Comparison of ENCODE assay signal across 8 mouse cellular contexts in the genomic region with DNA sequence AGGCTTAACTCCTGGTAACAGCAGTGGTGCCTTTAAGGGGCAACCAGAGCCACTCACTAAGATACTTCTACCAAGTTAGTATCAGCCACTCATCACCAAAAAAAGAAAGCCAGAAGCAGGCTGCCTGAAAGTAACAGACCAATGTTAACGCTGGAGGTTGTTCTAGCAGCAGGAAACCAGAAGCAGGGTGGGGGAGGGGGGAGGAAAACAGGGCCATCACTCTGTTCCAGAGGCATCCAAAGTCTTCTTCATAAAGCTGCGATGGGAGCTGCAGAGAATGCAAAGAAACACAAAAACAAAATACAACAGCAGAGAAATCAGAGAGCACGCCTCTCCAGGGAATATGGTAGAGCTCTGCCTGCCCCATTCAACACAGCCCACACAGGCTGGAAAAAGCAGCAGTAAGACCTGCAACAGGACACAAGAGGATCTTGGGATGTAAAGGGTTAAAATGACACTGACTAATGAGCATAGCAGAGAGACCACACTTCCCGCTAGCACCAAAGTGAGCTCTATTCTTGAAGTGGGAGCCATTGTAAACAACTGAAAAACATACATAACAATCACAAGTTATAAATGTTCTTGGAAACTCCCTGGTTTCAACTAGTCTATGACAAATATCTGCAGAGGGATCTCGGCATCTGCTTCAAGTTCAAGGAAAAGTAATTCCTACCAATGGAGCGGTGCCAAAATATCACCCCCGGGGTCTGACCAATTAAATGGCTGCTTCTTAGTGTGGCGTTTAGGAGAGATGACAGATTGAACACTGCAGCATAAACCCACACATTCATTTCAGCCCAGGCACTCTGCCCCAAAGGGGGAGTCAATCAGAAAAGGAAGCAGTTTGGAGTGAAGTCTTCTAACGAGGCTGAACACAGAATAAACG. TPM values are rescaled to one million over a fixed set of nuclear protein-coding genes. Genes with fewer than 3 reads are reported as not detected.
DNase-seq lines count a peak whose midpoint lies in the region; ATAC-seq and TF ChIP-seq lines count a peak whose summit lies in the region.

No protein-coding gene starts in this region.

- H3K27me3 ChIP-seq in kidney, postnatal 0 days (ENCODE audit: insufficient read depth, low read length), result no peaks in the 10 kb centered on the region
- H3K27me3 ChIP-seq in hindbrain, embryonic 16.5 days (replicated peaks; ENCODE audit: control insufficient read depth, insufficient read depth, low read length), result no peaks in the 10 kb centered on the region

- H3K4me1 ChIP-seq in kidney, postnatal 0 days (replicated peaks; ENCODE audit: insufficient read depth, low read length), result peaks cover 14% of the 10 kb centered on the region
- peaks cover 12% of the 10 kb centered on the region for H3K4me1 ChIP-seq in hindbrain, embryonic 16.5 days (ENCODE audit: control insufficient read depth, insufficient read depth, low read depth, low read length)

- H3K4me3 ChIP-seq in kidney, postnatal 0 days (replicated peaks; ENCODE audit: low read depth, low read length), result no peak overlapping the region
- 0 out of 2 replicates have a peak overlapping the region, but pooled peaks have one; percentile 11 for H3K4me3 ChIP-seq in hindbrain, embryonic 16.5 days (ENCODE audit: low read length)

- peak overlapping the region; percentile 19; the same call in 1 of the 2 replicates for H3K27ac ChIP-seq in kidney, postnatal 0 days
- no peak overlapping the region for H3K27ac ChIP-seq in hindbrain, embryonic 16.5 days (ENCODE audit: low read depth, low read length)

- ATAC-seq in kidney, postnatal 0 days (replicated peaks; ENCODE audit: low FRiP score, low read depth), result no peak
- ATAC-seq in hindbrain, embryonic 16.5 days, result peak; percentile 71; the same call in 1 of the 2 replicates

- no peaks in the 10 kb centered on the region for H3K9me3 ChIP-seq in kidney, postnatal 0 days (replicated peaks; ENCODE audit: low read length)
- no peaks in the 10 kb centered on the region for H3K9me3 ChIP-seq in hindbrain, embryonic 16.5 days (ENCODE audit: control insufficient read depth, low read length)

- DNase-seq in kidney, postnatal 0 days (ENCODE audit: low spot score), result peak; percentile 65
- DNase-seq in kidney, adult 9 months, result no peak
- DNase-seq in 3T3-L1 (ENCODE audit: low read depth, low spot score), result peak; percentile 60
- peak; percentile 50 for DNase-seq in embryo, embryonic 10.5 days (ENCODE audit: low spot score)
- no peak for DNase-seq in ovary, postnatal 36 days (ENCODE audit: low spot score)
- no peak for DNase-seq in cerebellum, adult 11 months
- no peak for DNase-seq in urinary bladder, adult 18-20 months (ENCODE audit: low spot score in 2 of 2)

- H3K9ac ChIP-seq in kidney, postnatal 0 days (ENCODE audit: low read depth, low read length), result no peak overlapping the region; the same call in 1 of the 2 replicates
- no peak overlapping the region for H3K9ac ChIP-seq in hindbrain, embryonic 16.5 days (ENCODE audit: low read depth, low read length)

- TF ChIP-seq CTCF in kidney, postnatal 0 days (IDR thresholded peaks at IDR 0.05; ENCODE audit: low read depth), result no peak

- WGBS in kidney, postnatal 0 days, result 16% methylated on average over 10 of the region's 10 CpGs
- 9% methylated on average over 10 of the region's 10 CpGs for WGBS in hindbrain, embryonic 16.5 days

- H3K36me3 ChIP-seq in kidney, postnatal 0 days (ENCODE audit: insufficient read depth, low read length), result no peaks in the 10 kb centered on the region
- no peaks in the 10 kb centered on the region for H3K36me3 ChIP-seq in hindbrain, embryonic 16.5 days (ENCODE audit: control insufficient read depth, insufficient read depth, low read length)

- H3K4me2 ChIP-seq in kidney, postnatal 0 days (ENCODE audit: low read length), result peak overlapping the region; percentile 28
- peak overlapping the region; percentile 39 for H3K4me2 ChIP-seq in hindbrain, embryonic 16.5 days (ENCODE audit: low read length)

RNA-seq across cellular contexts. Expression of gene Rffl, which starts 39.8 kb away (rescaled TPM):
- polyA plus RNA-seq in kidney, postnatal 0 days (2015; fragmentation: Nextera tagmentation; extraction: Ambion mirVana), result 21.7 and 23.3 TPM in 2 replicates
- 3.7 and 3.9 TPM in 2 replicates for polyA plus RNA-seq in hindbrain, embryonic 16.5 days (2015; fragmentation: Nextera tagmentation; extraction: Ambion mirVana)

RNA-seq across cellular contexts. Expression of gene Lig3, which starts 50.3 kb away (rescaled TPM):
- 23.0 and 23.9 TPM in 2 replicates for polyA plus RNA-seq in kidney, postnatal 0 days (2015; fragmentation: Nextera tagmentation; extraction: Ambion mirVana)
- 20.9 and 22.1 TPM in 2 replicates for polyA plus RNA-seq in hindbrain, embryonic 16.5 days (2015; fragmentation: Nextera tagmentation; extraction: Ambion mirVana)

RNA-seq across cellular contexts. Expression of gene Rad51d, which starts 59.2 kb away (rescaled TPM):
- 10.6 and 11.7 TPM in 2 replicates for polyA plus RNA-seq in kidney, postnatal 0 days (2015; fragmentation: Nextera tagmentation; extraction: Ambion mirVana)
- 11.9 and 12.9 TPM in 2 replicates for polyA plus RNA-seq in hindbrain, embryonic 16.5 days (2015; fragmentation: Nextera tagmentation; extraction: Ambion mirVana)

Comparison
In these comparisons a context has a peak if more than half of its experiments do, and no peak if none do; other contexts are left out.
1. DNase-seq: peak in kidney, postnatal 0 days (single experiment), 3T3-L1 (single experiment) and embryo, embryonic 10.5 days (single experiment); none in kidney, adult 9 months (single experiment), ovary, postnatal 36 days (single experiment), cerebellum, adult 11 months (single experiment) and urinary bladder, adult 18-20 months (0 of 2).